Mouse (Mus musculus): ENCODE measurements around the gene Add3. TPM values are rescaled to one million over a fixed set of nuclear protein-coding genes. Genes with fewer than 3 reads are reported as not detected.
A peak's percentile ranks its signal among the peaks of the same experiment; 100 is the strongest.

Gene Add3
- total RNA-seq, 2 experiments from 2014 or later = 240 to 317 TPM

GRCm38 (mm10) chr19:53164645-53165044 lies 24.4 kb downstream of the Add3 start:
- ATAC-seq (ENCODE audit: poor library complexity, severe bottlenecking) = no peak

- ATAC-seq (ENCODE audit: poor library complexity, severe bottlenecking) = no peak
These were observed 25.3 kb downstream of the Add3 start for GRCm38 (mm10) chr19:53165305-53166240.

GRCm38 (mm10) chr19:53166367-53166766 lies 26.1 kb downstream of the Add3 start:
- ATAC-seq (ENCODE audit: poor library complexity, severe bottlenecking) = no peak

GRCm38 (mm10) chr19:53168576-53168975 lies 28.3 kb downstream of the Add3 start:
- ATAC-seq (ENCODE audit: poor library complexity, severe bottlenecking) = no peak

GRCm38 (mm10) chr19:53170651-53171050 lies 30.4 kb downstream of the Add3 start:
- ATAC-seq (ENCODE audit: poor library complexity, severe bottlenecking) = peak; percentile 77

GRCm38 (mm10) chr19:53174034-53174433 lies 33.8 kb downstream of the Add3 start:
- ATAC-seq (ENCODE audit: poor library complexity, severe bottlenecking) = no peak

- no peak for ATAC-seq (ENCODE audit: poor library complexity, severe bottlenecking)
These were observed 35.3 kb downstream of the Add3 start for GRCm38 (mm10) chr19:53175550-53175949.

- ATAC-seq (ENCODE audit: poor library complexity, severe bottlenecking) = no peak
These were observed 36.3 kb downstream of the Add3 start for GRCm38 (mm10) chr19:53176518-53176917.

GRCm38 (mm10) chr19:53178611-53179528 lies 38.6 kb downstream of the Add3 start:
- no peak for ATAC-seq (ENCODE audit: poor library complexity, severe bottlenecking)

GRCm38 (mm10) chr19:53180168-53180803 lies 40.0 kb downstream of the Add3 start:
- ATAC-seq (ENCODE audit: poor library complexity, severe bottlenecking) = no peak

GRCm38 (mm10) chr19:53181003-53181861 lies 41.0 kb downstream of the Add3 start:
- ATAC-seq (ENCODE audit: poor library complexity, severe bottlenecking) = no peak

GRCm38 (mm10) chr19:53183620-53184019 lies 43.4 kb downstream of the Add3 start:
- no peak for ATAC-seq (ENCODE audit: poor library complexity, severe bottlenecking)

- no peak; the same call in 1 of the 2 replicates for ATAC-seq (ENCODE audit: poor library complexity, severe bottlenecking)
These were observed 44.0 kb downstream of the Add3 start for GRCm38 (mm10) chr19:53184216-53184615.

GRCm38 (mm10) chr19:53184911-53185310 lies 44.7 kb downstream of the Add3 start:
- ATAC-seq (ENCODE audit: poor library complexity, severe bottlenecking) = no peak

- peak; percentile 94 for ATAC-seq (ENCODE audit: poor library complexity, severe bottlenecking)
These were observed 45.4 kb downstream of the Add3 start for GRCm38 (mm10) chr19:53185486-53186134.

GRCm38 (mm10) chr19:53186456-53186855 lies 46.2 kb downstream of the Add3 start:
- no peak for ATAC-seq (ENCODE audit: poor library complexity, severe bottlenecking)

GRCm38 (mm10) chr19:53187533-53187932 lies 47.3 kb downstream of the Add3 start:
- no peak for ATAC-seq (ENCODE audit: poor library complexity, severe bottlenecking)

GRCm38 (mm10) chr19:53188186-53188585 lies 47.9 kb downstream of the Add3 start:
- ATAC-seq (ENCODE audit: poor library complexity, severe bottlenecking) = no peak

- no peak for ATAC-seq (ENCODE audit: poor library complexity, severe bottlenecking)
These were observed 48.5 kb downstream of the Add3 start for GRCm38 (mm10) chr19:53188724-53189220.

All from megakaryocyte, adult 5-6 weeks (primary cell).